Mouse (Mus musculus) stomach, embryonic 14.5 days (tissue): Measurements from ENCODE around the gene Rufy2. TPM values are rescaled to one million over a fixed set of nuclear protein-coding genes. Genes with fewer than 3 reads are reported as not detected.

ENCODE experiments used
- ATAC-seq: fragments of 200-750 bp; cut with Nextera tagmentation; 2 replicates; pipeline ENCODE4 v1.8.0; 2017; ENCODE audit warnings: low read depth, moderate TSS enrichment; ENCODE audit not compliant: insufficient number of reproducible peaks, insufficient read depth, low FRiP score
- H3K27ac ChIP-seq: fragments of 300-500 bp; sonication (generic); 2 replicates; pipeline ENCODE4 v1.5.1; 2014; ENCODE audit warnings: mild to moderate bottlenecking, low read length, moderate library complexity, mixed read lengths
- H3K27me3 ChIP-seq: fragments of 300-500 bp; sonication (generic); 2 replicates; pipeline ENCODE4 v1.6.1; 2014; ENCODE audit warnings: low read length, control low read depth, mixed read lengths; ENCODE audit not compliant: control insufficient read depth, insufficient read depth
- H3K36me3 ChIP-seq: fragments of 300-500 bp; sonication (generic); 2 replicates; pipeline ENCODE4 v1.6.1; 2014; ENCODE audit warnings: mild to moderate bottlenecking, control low read depth, low read length, moderate library complexity, mixed read lengths; ENCODE audit not compliant: control insufficient read depth, insufficient read depth
- H3K4me1 ChIP-seq: fragments of 300-500 bp; sonication (generic); 2 replicates; pipeline ENCODE4 v1.6.1; 2014; ENCODE audit warnings: low read length, control low read depth, mixed read lengths; ENCODE audit not compliant: control insufficient read depth, insufficient read depth
- H3K4me2 ChIP-seq: fragments of 300-500 bp; sonication (generic); replicated peaks from 2 replicates; pipeline ENCODE4 v1.6.1; 2014; ENCODE audit warnings: low read depth, low read length, control low read depth
- H3K4me3 ChIP-seq: fragments of 300-500 bp; sonication (generic); 2 replicates; pipeline ENCODE4 v1.5.1; 2014; ENCODE audit warnings: low read depth, low read length, control low read depth
- H3K9ac ChIP-seq: fragments of 300-500 bp; sonication (generic); replicated peaks from 2 replicates; pipeline ENCODE4 v1.6.1; 2014; ENCODE audit warnings: low read depth, mild to moderate bottlenecking, control low read depth, low read length, moderate library complexity, mixed read lengths
- H3K9me3 ChIP-seq: fragments of 300-500 bp; sonication (generic); 2 replicates; pipeline ENCODE4 v1.6.1; 2016; ENCODE audit warnings: low read depth, low read length, control low read depth; ENCODE audit not compliant: control insufficient read depth
- WGBS: fragments of 180-500 bp; shearing (Covaris S2); extraction: QIAGEN DNeasy Blood & Tissue Kit; methylation state at CpG from one replicate; pipeline ENCODE4 v1.1.7; 2014; 5-methylcytosine and 5-hydroxymethylcytosine counted together
- polyA plus RNA-seq: library from polyadenylated mRNA; unstranded; fragments of >200 nt; fragmentation: Nextera tagmentation; extraction: Ambion mirVana; gene quantifications from 2 replicates; pipeline ENCODE4 v1.2.1, GENCODE M21; 2014

Gene Rufy2
- polyA plus RNA-seq, 1 experiment from 2014 or later, result 32.4 TPM

DNA sequence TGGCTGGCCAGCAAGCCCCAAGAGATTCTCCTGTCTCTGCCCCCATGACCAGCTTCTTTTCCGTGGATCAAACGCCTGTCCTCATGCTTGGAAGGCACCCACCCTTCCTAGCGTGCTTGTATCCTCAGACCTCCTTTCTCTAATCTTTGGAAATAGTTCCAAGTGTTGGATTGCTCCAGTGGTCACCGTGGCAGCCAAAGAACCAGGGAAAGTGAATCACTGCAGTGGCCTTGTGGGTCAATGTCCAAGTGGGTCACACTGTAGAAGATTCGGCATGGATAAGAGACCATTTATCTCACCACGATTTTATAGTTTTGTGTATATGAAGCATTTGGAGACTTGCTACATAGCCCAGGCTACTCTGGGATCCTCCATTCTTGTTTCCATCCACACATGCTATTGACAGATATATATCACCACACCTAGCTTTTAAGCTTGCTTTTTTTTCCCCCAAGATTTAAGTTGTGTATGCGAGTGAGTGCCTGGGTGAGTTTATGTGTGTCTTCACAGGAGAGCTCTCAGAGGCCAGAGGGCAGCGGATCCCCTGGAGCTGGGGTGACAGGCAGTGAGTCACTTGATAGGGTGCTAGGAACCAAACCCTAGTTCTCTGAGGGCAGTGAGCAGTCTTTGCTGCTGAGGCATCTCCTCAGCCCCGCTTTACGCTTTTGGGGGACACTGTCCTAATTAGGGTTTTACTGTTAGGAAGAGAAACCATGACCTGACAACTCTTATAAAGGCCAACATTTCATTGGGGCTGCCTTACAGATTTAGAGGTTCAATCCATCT lies 47.5 kb downstream of the Rufy2 start:
- H3K27me3 ChIP-seq, result no peaks in the 10 kb centered on the region
- no peak overlapping the region for H3K4me2 ChIP-seq
- no peak for ATAC-seq
- no peak overlapping the region for H3K9ac ChIP-seq
- 93% methylated on average over 10 of the region's 10 CpGs for WGBS
- no peaks in the 10 kb centered on the region for H3K9me3 ChIP-seq
- no peaks in the 10 kb centered on the region for H3K36me3 ChIP-seq
- no peak overlapping the region for H3K27ac ChIP-seq
- no peak overlapping the region for H3K4me3 ChIP-seq
- H3K4me1 ChIP-seq, result peaks cover 2% of the 10 kb centered on the region; the same call in 1 of the 2 replicates

- 88% methylated on average over 4 of the region's 4 CpGs for WGBS
- Histone ChIP-seq H3K27ac (no peak overlapping the region), H3K9me3 (no peaks in the 10 kb centered on the region), H3K4me1 (peaks cover 2% of the 10 kb centered on the region; the same call in 1 of the 2 replicates), H3K27me3 (no peaks in the 10 kb centered on the region), H3K36me3 (no peaks in the 10 kb centered on the region), H3K9ac (no peak overlapping the region), H3K4me3 (no peak overlapping the region), H3K4me2 (no peak overlapping the region)
- ATAC-seq, result no peak
Observed at GRCm38 (mm10) chr10:63028396-63028795, 48.4 kb downstream of the Rufy2 start.

GRCm38 (mm10) chr10:63032267-63032666 lies 52.2 kb downstream of the Rufy2 start:
- Histone ChIP-seq H3K27ac (no peak overlapping the region), H3K9me3 (no peaks in the 10 kb centered on the region), H3K36me3 (no peaks in the 10 kb centered on the region), H3K9ac (no peak overlapping the region), H3K27me3 (no peaks in the 10 kb centered on the region), H3K4me2 (no peak overlapping the region), H3K4me1 (no peaks in the 10 kb centered on the region), H3K4me3 (no peak overlapping the region)
- ATAC-seq, result no peak
- WGBS, result 63% methylated on average over 3 of the region's 3 CpGs

DNA sequence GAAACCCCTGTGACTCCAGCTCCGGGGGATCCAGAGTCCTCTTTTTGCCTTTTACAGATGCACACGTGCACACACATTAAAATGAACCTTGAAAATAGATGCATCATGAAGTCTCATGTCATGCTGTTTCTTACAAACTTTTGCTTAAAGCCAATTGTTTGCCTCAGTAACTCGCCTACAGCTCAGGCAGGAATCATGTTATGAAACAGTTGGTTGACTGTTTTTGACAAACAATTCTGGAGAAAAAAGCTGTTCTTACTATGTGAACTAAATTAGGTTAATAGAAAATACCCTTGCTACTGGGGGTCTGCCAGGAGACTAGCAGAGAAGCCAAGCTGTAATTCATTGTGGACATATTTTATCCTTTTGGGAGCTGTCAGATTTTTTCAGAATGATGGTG lies 52.9 kb downstream of the Rufy2 start:
- no peaks in the 10 kb centered on the region for H3K4me1 ChIP-seq
- no peaks in the 10 kb centered on the region for H3K9me3 ChIP-seq
- 70% methylated on average over 3 of the region's 3 CpGs for WGBS
- no peak overlapping the region for H3K9ac ChIP-seq
- H3K27ac ChIP-seq, result no peak overlapping the region
- no peaks in the 10 kb centered on the region for H3K36me3 ChIP-seq
- H3K27me3 ChIP-seq, result no peaks in the 10 kb centered on the region
- H3K4me3 ChIP-seq, result no peak overlapping the region
- ATAC-seq, result no peak
- no peak overlapping the region for H3K4me2 ChIP-seq

GRCm38 (mm10) chr10:63038571-63039320 lies 58.7 kb downstream of the Rufy2 start:
- 58% methylated on average over 14 of the region's 14 CpGs for WGBS
- Histone ChIP-seq H3K9me3 (no peaks in the 10 kb centered on the region), H3K36me3 (no peaks in the 10 kb centered on the region), H3K4me2 (no peak overlapping the region), H3K4me3 (no peak overlapping the region), H3K4me1 (no peaks in the 10 kb centered on the region), H3K9ac (no peak overlapping the region), H3K27ac (no peak overlapping the region), H3K27me3 (no peaks in the 10 kb centered on the region)
- 0 out of 2 replicates have a peak, but pooled peaks have one; percentile 37 for ATAC-seq

GRCm38 (mm10) chr10:63039867-63040628 lies 60.0 kb downstream of the Rufy2 start:
- no peak for ATAC-seq
- H3K36me3 ChIP-seq, result no peaks in the 10 kb centered on the region
- WGBS, result 80% methylated on average over 5 of the region's 5 CpGs

DNA sequence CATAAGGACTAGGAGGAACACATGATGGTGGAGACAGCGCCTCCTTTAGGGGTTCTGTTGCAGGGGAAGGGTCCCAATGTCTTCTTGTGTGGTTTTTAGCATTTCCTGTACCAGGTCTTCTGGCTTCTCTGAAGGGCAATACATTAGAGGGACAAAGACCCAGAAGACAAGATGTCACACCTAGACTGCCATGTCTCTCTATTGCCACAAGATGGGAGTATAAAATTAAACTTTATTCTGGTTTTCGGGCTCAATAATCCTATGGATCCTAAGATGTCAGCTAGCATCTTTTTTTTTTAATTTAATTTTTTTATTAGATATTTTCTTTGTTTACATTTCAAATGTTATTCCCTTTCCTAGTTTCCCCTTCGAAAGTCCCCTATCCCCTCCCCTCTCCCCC lies 63.1 kb downstream of the Rufy2 start:
- no peaks in the 10 kb centered on the region for H3K36me3 ChIP-seq
- 60% methylated on average over 3 of the region's 3 CpGs for WGBS
- no peak overlapping the region for H3K4me3 ChIP-seq
- no peak overlapping the region for H3K27ac ChIP-seq
- H3K9ac ChIP-seq, result no peak overlapping the region
- no peak for ATAC-seq
- no peak overlapping the region for H3K4me2 ChIP-seq
- no peaks in the 10 kb centered on the region for H3K9me3 ChIP-seq
- H3K27me3 ChIP-seq, result no peaks in the 10 kb centered on the region
- no peaks in the 10 kb centered on the region for H3K4me1 ChIP-seq

More at GRCm38 (mm10) chr10:63039867-63040628, 60.0 kb downstream of the Rufy2 start:
- Histone ChIP-seq H3K9ac (no peak overlapping the region), H3K27me3 (no peaks in the 10 kb centered on the region), H3K27ac (no peak overlapping the region), H3K9me3 (no peaks in the 10 kb centered on the region), H3K4me2 (no peak overlapping the region), H3K4me1 (no peaks in the 10 kb centered on the region), H3K4me3 (no peak overlapping the region)

- 87% methylated on average over 8 of the region's 8 CpGs for WGBS
- Histone ChIP-seq H3K4me3 (no peak overlapping the region), H3K4me2 (no peak overlapping the region), H3K27ac (no peak overlapping the region), H3K4me1 (no peaks in the 10 kb centered on the region), H3K27me3 (no peaks in the 10 kb centered on the region), H3K36me3 (no peaks in the 10 kb centered on the region), H3K9ac (no peak overlapping the region), H3K9me3 (no peaks in the 10 kb centered on the region)
- no peak for ATAC-seq
Observed at GRCm38 (mm10) chr10:63047751-63048150, 67.7 kb downstream of the Rufy2 start.
